Mouse (Mus musculus) lung, postnatal 0 days (tissue): ENCODE measurements around the gene Gm11758.
"Not testable (repeated sequence)": the region's sequence is repeated elsewhere in the genome, so short reads cannot be mapped to it uniquely, and the experiment has no call there.

Experiments
- CTCF ChIP-seq: IDR thresholded peaks from 2 replicates; pipeline ENCODE4 v1.5.1; 2016; ENCODE audit warnings: antibody characterized with exemption, mild to moderate bottlenecking
- EP300 ChIP-seq: IDR thresholded peaks from 2 replicates; pipeline ENCODE4 v1.6.1; 2016; ENCODE audit warnings: antibody characterized with exemption, mild to moderate bottlenecking, control low read depth

- not testable (repeated sequence) for TF ChIP-seq CTCF, EP300
Measured at GRCm38 (mm10) chr4:73876166-73876565, at the start of gene Gm11758.
